Mouse (Mus musculus): ENCODE data around the gene Bri3.
"Not testable (repeated sequence)": the region's sequence is repeated elsewhere in the genome, so short reads cannot be mapped to it uniquely, and the experiment has no call there.

Bri3 gene

DNA sequence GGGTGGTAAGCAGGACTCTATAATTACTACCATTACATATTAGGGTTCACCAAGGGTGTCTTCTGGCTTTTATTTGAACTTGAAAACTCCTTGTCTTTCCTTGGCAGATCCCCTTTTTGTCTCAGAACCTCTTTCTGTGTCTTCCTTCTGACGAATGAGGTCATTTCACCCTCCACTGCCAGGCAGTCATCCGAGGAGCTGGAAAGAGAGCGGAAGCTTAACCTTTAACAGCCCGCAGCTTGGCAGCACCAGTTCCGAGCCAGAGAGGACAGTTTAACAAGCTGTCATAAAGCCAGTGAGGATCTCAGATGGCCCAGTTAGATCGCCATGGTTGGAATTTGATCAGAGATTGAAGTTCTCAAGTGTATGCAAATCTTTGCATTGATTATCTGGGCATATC is 116.1 kb downstream of the Bri3 start:
- no peak for DNase-seq (ENCODE audit: low spot score)

DNA sequence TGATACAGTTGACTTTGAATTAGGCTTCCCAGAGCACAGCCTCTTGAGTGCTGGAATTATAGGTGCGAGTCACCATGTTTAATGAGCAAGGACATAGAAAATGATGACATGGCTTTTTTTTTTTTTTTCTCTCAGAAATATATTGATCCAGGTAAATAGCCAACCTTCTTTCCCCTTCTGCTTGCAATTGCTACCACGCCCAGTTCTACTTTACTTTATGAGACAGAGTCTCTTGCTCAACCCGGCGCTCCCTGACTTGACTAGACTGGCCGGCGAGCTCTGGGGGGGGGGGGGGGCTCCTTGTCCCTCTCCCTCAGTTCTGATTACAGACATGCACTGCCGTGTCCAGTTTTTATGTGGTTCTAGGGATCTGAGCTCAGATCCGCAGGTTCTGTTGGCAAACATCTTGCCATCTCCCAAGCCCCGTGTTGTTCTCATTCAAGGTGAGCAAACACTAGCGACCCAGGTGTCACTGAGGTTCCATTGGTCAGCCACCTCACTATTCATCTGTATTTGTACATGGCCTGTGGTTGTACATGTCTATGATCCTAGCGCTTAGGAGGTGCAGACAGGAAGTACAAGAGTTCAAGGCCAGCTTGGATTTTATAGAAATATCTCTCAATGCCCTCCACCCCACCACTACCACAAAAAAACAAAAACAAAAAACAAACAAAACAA is 120.6 kb downstream of the Bri3 start:
- no peak for DNase-seq (ENCODE audit: low spot score)

DNA sequence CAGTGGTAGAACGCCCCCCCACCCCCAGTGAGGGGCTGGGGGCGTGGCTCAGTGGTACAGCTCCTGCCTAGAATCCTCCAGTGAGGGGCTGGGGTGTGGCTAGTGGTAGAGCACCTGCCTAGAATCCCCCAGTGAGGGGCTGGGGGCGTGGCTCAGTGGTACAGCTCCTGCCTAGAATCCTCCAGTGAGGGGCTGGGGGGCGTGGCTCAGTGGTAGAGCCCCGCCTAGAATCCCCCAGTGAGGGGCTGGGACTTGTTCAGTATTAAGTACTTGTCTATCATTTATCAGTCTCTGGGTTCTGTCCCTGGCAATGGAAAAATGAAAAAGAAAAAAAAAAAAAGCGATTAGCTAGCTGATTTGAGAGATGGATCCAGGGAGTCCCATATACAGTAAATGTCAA is 122.3 kb downstream of the Bri3 start:
- DNase-seq (ENCODE audit: low spot score), result not testable (repeated sequence)

DNA sequence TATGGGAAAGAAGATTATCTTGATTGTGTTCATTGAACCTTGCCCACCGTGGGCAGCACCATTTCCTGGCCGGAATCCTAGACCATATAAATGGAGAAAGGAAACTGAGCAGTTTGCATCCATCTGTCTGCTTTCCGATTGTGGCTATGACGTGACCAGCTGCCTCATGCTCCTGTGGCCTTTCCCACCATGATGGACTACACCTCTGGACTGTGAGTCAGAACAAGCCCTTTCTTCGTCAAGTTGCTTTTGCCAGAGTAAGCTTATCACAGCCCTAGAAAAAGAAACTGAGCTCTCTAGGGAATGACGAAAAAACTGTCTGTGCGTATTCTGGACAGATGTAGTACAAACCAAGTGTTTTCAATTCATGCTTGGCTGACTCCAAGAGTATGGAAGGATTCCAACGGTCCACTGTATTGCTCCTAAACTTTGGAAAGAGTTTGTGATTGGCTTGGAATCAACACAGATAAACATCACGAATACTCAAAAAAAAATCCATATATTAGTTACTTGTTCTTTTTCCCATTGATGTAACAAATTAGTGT is 124.5 kb downstream of the Bri3 start:
- no peak for DNase-seq (ENCODE audit: low spot score)

DNA sequence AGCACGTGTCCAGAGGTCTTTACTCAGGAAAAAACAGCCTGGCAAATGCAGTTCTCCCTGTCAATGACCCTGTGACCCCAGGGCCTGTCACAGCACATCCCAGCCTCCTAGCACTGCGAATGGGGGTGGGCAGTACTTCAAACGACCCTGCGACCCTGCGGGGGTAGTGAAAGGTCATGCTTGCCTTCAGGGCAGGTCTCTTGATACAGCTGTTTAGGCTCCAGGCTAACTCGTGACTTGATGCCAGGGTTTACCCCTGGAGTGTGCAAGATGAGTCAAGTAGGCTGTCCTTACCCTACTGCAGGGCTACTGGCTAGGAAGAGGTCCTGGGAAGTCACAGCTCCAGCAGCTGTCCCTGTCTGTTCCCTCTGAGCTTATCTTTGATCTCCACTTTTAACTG is 126.7 kb downstream of the Bri3 start:
- DNase-seq (ENCODE audit: low spot score), result no peak

DNA sequence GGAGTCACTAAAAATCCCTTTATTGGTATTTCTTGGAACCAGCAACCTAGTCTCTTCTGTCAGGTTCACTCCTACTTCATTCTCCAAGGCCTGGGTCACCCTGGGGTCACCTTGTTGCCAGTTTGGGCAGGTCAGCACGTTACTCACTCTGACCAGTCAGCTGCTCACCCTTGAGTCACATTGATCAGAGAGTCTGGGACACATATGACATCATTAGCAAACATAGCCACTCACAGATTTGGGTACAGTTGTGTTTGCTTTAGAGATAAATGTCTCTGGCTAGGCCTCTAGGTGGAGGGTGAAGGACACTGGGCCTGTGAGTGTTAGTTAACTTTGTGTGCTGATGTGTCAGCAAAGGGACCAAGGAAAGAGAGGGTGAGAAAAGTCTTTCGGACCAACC is 127.9 kb downstream of the Bri3 start:
- DNase-seq (ENCODE audit: low spot score), result no peak

DNA sequence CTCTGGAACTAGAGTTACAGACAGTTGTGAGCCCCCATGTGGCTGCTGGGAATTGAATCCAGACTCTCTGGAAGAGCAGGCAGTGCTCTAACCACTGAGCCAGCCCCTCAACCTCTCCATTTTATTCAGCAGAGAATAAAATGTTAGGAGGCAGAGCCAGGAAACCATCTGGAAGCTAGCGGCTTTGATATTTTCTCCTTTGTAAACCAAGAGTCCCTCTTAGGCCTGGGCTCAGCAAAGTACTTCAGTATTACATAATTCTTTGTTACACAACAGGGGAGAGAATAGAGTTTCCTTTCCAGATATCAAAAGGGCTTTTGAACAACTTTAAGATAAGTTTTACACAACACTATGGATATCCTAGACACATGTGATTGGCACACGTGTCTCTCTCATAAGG is 128.6 kb downstream of the Bri3 start:
- DNase-seq (ENCODE audit: low spot score), result no peak

DNA sequence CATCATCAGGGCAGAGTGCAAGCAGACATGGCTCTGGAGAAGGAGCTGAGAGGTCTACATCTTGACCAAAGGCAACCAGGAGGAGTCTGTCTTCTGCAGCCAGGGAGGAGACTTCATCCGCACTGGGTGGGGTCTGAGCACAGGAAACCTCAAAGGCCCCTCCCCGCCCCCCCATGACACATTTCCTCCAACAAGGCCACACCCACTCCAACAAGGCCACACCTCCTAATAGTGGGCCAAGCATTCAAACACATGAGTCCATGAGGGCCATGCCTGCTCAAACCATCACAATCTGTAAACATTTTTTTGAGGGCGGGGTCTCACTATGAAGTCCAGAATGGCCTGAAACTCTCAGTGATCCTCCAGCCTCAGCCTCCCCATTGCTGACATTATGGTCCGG is 135.2 kb downstream of the Bri3 start:
- DNase-seq (ENCODE audit: low spot score), result no peak

DNA sequence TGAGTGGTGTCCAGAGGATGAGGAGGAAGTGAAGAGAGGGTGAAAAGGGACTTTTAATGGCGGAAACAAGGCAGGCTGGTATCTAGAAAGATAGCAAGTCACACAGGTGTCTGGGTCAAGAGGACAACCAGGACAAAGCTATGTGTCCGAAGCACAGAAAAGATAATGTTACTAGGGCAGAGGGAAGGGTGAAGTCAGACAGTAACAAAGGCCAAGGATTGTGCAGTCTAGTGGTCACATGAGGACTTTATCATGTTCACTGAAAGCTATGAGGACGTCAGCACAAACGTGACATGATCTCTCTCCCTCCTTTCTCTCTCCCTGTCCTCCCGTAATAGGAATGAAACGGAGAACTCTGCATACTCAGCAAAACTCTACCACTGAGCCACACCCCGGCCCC is 136.5 kb downstream of the Bri3 start:
- DNase-seq (ENCODE audit: low spot score), result no peak

DNA sequence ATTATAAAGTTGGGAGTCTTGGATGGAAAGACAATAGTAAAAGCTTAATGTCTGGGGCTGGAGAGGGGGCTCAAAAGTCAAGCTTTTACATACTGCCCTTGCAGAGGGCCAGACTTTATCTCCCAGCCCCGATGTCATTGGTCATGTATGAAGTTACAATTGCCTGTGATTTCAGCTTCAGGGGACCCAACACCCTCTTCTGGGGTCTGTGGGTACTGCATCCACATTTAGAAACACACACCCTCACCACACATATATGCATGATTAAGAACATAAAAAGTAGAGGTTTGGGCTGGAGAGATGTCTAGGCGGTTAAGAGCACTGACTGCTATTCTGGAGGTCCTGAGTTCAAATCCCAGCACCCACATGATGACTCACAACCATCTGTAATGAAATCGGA is 137.5 kb downstream of the Bri3 start:
- no peak for DNase-seq (ENCODE audit: low spot score)

DNA sequence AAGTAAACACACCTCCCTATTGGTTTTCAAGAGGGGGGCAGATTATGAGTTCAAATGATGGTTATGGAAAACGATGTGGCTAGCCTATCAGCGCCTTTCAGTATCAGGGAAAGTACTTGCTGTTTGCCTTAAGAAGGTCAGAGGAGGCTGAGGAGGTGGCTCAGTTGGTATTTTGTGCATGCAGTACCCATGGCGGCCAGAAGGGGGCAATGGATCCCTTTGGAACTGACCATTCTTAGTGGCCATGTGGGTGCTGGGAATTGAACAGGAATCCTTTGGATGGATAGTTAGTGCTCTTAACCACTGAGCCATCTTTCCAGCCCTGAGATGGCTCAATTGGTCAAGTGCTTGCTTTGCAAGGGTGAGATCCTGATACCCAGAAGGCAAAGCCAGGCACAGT is 139.7 kb downstream of the Bri3 start:
- DNase-seq (ENCODE audit: low spot score), result no peak

DNA sequence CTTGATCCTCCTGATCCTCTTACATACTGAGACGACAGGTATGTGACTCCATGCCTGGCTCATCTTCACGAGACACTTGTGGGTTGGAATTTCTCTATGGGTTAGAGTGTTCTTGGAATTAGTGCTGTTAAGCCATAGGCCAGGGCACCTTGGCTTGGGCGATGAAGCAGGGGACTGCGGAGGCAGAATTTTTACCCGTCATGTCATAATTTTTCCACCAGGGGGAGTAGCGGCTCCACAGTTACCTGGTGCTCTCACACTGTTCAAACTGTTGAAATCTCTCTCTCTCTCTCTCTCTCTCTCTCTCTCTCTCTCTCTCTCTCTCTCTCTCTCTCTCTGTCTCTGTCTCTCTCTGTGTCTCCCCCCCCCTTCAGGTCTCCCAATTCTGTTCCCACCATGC is 143.6 kb downstream of the Bri3 start:
- no peak for DNase-seq (ENCODE audit: low spot score)

DNA sequence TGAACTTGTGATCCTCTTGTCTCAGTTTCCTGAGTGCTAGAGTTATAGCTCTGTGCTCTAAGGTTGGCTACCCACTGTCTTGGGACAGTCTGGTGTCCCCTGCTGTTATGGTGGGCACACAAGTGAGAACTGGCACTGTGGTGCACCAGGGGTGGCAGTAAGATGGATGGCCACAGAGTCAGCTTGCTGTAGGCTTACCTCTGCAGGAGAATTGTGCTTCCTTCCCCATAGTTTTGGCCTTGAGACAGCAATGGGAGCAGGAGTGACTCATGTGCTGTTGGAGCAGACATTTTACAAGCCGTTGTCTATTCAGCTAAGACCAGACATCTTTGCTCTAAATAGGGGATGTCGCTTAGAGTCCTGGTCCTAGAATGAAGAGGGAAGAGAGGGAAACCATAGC is 149.9 kb downstream of the Bri3 start:
- no peak for DNase-seq (ENCODE audit: low spot score)

DNA sequence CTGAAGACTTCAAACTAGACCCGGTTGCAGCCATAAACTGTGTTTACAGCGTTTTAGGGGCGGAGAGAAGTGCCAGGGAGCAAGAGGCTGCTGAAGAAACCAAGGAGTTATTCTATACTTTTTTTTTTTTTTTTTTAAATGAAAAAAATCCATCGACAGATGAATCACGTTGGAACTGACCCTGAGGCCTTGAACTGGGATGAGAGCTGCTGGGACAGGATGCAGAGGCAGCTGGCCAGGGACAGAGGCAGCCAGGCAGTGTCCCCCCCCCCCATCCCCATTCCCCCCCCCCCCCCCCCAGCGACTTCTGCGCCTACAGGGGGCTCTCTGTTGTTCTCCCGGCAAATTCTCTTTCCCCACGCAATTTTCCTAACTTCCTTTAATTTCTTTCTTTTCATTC is 153.3 kb downstream of the Bri3 start:
- no peak for DNase-seq (ENCODE audit: low spot score)

DNA sequence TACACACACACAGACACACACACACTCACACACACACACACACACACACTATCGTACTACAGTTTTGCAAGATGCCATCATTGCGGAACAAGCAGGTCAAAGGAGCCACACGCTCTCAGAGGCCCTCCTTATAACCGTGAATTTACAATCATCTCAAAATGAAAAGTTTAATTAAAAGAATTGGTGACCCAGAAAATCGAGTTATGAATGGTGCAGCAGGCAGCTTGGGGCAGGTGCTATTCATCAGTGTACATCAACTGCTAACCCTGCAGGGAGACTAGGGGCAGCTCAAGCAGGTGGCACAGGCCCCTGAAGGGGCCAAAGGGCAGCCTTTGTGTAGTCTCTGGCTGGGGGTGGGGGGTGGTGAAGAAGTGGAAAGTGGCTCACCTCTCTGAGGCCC is 156.6 kb downstream of the Bri3 start:
- no peak for DNase-seq (ENCODE audit: low spot score)

DNA sequence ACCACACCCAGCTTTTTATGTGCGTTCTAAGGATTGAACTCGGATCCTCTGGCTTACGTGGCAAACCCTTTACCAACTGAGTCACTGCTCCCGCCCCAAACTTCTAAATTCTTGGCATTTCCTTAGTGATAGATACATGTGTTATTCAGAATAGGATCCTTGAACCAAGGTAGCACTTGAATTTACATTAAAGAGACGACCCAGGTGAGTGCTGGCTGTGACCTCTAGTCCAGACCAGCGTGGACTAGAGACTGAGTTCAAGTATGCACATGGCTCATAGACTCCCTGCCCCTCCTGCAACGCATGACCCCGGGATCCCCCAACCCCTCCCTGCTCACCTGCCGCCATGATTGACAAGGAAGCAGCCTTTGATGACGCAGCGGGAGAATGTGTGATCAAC is 162.0 kb downstream of the Bri3 start:
- DNase-seq (ENCODE audit: low spot score), result no peak

DNA sequence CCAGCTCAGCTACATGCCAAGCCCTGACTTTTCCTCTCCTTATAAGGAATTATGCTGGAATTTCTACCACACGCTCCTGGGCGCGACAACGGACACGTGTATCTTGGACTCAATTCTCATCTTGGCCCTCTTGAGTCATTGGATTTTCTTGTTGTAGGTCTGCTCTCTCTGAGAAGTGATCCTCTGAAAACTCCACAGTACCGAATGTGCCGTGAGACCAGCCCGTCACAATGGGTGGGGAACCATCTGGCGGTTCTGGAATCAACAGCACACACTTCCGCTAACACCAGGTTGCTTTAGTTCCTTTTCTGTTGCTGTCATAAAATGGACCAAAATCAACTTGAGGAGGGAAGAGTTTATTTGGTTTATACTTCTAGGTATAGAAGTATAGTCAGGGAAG is 166.4 kb downstream of the Bri3 start:
- no peak for DNase-seq (ENCODE audit: low spot score)

DNA sequence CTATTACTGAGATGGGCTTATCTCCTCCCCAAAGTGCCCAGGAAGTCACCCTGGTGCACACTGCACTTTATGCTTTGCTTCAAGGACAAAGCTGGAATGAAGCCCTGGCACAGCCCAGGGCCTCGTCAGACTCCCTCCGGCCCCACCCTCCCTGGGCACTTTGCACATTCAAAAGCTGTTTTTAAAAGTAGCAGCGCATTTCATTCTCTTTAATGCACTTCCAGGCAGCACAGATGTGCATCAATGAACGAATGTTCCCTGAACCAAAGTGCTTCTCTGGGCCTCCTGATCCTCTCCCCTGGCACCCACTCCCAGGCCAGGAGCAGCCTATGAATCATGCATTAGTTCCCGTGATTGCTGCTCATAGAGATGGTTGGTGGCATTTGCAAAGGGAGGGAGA is 167.5 kb downstream of the Bri3 start:
- DNase-seq (ENCODE audit: low spot score), result no peak

DNA sequence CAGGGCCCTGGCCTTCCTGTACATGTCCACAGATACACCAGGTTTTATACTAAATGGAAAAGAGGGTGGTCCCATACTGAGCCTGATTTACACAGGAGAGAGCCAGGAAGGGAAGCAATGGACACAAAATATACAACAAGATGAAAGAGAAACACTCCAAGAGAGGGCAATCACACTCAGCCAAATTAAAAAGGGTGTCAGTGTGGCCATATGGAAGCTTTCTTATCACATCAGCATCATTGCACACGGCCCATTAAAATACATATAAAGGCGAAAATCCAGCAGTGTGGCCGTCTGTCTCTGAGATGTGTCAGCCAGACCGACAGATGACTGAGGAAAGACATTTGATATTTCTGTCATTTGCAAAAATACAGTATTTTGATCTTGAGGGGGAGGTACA is 168.5 kb downstream of the Bri3 start:
- DNase-seq (ENCODE audit: low spot score), result no peak

DNA sequence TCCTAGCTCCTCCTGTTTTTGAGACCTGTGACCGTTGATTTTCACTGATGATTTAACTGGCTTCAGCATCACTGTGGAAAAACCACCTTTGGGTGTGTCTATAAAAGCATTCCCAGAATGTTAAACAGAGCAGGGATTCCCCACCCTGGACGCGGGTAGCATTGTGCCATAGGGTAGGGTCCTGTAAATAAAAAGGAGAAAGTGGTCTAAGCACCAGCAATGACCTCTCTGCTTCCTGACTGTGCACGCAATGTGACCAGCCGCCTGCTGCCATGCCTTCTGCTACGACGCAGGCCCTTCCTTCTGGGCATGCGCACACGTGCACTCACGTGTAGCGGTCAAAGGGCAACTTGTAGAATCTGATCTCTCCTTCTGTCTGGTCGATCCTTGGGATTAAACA is 174.2 kb downstream of the Bri3 start:
- no peak for DNase-seq (ENCODE audit: low spot score)

DNA sequence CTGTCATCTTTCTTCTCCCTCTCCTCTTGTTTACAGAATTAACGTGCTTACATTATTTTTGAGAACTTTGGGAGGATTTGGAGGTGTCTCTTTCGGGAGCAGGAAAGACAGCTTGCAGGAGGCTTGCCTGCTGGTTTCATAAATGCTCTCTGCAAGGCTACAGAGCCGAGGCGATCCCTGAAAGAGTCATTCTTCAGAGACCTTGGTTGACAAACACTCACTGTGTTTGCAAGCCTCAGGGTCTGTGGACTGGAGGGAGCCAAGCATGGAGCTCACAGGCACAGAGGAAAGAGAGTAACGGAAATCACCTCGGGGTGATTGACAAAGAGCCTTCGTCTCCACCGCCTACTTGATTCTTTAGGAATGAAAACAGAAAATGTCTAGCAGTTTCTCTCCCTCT is 175.8 kb downstream of the Bri3 start:
- DNase-seq (ENCODE audit: low spot score), result no peak

DNA sequence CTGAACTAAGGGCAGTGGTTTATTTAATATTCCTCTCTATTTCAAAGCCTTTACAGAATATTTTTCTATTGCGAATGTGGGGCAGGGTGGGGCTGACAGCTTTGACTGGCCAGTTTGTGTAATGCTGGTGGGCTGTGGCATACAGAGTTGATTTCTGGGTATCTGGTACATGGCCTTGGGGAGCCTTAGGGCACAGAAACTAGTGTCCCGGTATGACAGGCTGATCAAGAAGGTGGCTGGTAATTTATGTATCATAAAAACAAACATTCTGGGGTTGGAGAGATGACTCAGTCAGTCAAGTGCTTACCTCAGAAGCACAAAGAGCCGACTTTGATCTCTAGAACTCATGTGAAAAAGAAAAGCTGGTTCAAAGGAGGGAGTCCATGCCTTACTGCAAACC is 182.5 kb downstream of the Bri3 start:
- no peak for DNase-seq (ENCODE audit: low spot score)

DNA sequence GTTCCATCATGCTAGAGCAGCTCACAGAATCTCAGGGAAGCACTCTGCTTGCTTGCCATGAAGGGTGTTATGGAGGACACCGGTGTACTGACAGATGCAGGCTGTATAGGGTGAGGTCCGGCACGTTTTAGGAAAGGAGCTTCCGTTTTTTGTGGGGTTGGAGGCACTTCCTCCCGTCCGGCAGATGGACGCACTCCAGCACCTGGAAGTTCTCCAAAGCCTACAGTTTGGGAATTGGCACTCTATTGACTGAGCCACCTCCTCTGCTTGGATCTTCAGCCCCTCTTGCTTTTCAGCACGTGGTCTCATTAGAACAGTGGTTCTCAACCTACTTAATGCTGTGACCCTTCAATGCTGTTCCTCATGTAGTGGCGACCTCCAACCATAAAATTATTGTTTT is 183.6 kb downstream of the Bri3 start:
- no peak for DNase-seq (ENCODE audit: low spot score)

DNA sequence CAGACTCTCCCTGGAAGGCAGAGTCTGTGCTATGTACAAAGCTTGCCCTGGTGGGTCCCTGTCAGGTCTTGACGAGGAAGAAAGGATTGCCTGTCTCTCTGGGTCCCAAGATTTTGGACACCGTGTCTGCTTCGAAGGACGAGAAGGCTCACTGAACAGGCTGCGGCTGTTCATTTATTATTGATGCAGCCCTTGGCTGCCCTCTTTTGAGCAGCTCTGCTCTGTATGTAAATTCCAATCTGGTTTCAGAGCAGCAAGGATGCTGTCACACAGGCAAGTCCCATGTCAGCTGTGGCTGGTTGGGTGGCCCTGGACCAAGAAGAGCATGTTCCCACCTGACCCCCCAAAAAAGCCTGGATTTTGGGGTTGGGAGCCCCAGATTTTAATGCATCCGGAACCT is 187.2 kb downstream of the Bri3 start:
- no peak for DNase-seq (ENCODE audit: low spot score)
